Mouse (Mus musculus) lung, postnatal 36 days (tissue): ENCODE measurements around the gene C1qtnf6.

Source experiments
- DNase-seq: peaks from one replicate; pipeline ENCODE4 v3.0.0; 2022; ENCODE audit warnings: mixed read lengths

The C1qtnf6 gene

DNA sequence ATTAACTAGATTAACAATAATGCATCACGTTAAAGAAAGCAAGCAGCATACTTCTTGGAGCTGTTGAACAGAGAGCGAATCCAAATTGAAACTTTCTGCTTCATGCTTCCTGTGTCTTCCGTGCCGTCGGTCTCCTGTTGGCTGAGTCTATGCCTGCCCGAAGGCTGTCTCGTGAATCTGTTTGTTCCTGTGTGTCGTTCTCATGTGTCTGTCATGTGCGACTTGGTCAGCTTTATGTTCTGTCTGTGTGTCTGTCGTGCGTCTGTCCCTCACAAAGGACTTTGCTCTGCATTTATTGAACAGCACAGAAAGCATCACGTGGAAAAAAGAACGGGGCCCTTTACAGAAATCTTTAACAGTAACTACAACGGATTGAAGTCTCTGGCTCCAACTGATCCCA, 18.2 kb downstream of the C1qtnf6 start:
- no peak for DNase-seq

DNA sequence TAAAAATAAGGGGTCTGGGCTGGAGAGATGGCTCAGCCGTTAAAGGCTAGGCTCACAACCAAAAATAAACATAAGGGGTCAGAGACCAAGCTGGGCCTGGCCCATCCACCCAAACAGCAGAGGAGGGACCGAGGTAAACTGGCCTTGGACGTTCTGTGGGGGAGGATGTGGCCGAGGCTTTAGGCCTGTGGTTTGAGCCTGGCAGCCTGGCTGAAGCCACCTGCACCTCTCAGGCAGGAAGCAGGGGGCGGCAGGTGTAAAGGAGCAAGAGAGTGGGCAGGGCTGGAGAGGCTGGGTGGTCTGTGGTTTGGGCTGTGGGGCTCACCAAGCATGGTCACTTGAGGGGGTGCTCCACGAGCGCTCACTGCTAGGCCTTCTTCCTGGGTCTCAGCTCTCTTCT, 19.3 kb downstream of the C1qtnf6 start:
- DNase-seq = no peak

GRCm38 (mm10) chr15:78510736-78511135, 20.5 kb downstream of the C1qtnf6 start:
- no peak for DNase-seq

DNA sequence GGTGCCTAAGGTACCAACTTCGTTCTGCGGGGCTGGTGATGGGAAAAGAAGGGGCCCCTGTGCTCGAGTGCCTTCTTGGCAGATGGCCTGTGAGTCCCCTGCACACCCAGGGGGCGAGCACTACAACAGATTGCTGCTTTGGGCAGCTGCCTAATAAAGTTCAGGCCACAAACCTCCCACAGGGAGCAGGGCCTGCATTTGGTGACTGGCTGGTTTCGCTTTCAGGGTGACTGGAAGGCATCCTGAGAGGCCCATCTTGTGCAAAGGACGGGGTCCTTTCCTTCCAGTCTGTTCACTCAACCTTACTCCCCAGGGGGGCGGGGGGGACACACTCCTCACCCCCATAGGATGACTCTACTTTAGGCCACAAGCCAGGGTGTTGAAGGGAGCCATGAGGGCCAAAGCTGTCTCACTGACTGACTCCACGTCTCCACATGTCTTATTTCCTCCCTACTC, 21.1 kb downstream of the C1qtnf6 start:
- no peak for DNase-seq

DNA sequence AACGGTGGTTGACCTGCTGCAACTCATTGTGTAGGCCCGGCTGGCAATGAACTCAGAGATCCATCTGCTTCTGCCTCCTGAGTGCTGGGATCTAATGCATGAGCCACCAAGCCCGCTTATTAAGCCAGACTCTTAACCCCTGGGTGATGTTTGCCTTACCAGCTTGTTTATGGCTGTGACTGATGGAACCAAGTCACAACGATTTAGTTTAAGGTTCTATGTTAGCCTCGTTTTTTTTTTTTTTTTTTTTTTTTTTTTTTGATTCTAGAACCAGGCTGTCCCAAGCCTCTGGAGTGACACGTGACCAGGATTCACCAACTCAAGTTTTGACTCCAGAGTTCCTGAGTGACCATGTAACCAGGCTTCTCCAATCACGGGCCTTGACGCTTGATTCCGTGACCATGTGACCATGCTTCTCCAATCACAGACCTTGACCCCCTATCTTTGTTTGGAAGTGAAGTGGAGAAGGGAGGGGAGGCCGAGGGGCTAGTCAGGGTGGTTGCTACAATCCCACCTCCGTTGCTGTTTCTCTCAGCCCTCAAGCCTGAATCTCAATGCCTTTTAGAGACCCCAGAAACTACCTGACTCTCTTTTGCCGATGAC, 21.8 kb downstream of the C1qtnf6 start:
- no peak for DNase-seq

DNA sequence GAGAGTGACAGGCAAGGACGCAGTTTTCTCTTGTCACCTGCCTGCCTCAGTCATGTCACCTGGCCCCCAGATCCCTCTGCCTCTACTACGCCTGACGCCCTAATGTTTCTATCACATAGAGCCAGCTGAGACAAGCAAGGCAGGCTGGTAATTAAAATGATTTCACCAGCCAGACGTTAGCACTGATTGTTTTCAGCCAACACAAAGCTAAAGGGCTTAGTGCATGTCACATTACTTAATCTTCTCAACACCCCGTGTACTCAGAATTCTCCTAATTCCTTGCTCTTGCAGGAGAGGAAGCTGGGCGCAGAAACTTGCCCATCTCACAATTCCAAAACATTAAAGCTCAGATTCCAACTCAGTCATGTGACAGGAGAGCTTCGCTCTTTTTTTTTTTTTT, 22.8 kb downstream of the C1qtnf6 start:
- no peak for DNase-seq

DNA sequence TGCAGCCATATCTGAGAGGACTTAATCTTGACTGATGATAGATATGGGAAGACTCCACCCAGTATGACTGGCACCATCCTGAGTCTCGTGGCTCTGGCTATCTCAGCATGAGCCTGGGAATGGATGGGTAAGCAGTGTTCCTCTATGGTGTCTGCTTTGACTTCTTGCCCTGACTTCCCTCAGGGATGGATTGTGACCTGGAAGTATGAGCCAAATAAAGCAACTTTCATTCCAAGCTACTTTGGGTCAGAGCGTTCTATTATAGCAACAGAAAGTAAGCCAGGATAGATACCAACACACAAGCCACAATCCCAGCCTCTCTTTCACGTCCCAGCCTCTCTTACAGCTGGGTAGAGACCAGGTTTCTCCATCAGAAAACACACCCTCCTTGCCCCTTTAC, 25.7 kb downstream of the C1qtnf6 start:
- no peak for DNase-seq

DNA sequence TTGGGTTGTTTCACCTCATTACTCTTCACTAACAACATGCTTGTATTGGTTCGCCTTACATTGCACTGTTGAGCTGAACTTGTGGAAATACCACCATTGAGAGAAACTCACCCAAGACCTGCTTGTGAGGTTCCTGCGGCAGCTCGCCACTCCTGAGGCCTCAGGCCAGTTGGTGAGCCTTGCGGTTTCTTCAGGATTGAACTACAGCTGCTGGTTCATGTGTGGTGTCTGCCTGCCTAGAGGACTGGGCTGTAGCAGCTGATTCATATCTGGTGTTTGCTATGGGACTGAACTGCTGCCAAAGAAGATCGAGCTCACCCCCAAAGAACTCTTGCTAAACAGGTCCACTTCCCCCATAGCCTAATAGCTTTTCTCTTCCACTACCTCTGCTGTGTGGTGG, 26.4 kb downstream of the C1qtnf6 start:
- DNase-seq = no peak

DNA sequence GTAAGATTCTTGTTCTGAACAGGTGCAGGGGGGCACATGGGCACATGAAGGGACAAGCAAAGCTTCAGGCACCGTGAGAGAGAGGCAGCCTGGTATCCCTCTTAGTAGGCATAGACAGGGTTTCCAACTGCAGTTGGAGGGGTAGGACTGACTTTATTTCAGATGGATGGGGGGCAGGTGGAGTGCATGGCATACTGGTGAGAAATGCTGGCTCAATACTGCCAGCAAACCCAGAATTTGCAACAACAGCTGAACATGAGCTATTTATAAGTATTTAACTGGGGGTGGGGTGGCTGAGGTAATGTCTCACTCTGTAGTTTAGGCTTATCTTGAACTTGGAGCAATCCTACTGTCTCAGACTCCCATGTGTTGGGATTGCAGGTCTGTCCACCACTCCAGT, 27.2 kb downstream of the C1qtnf6 start:
- no peak for DNase-seq

DNA sequence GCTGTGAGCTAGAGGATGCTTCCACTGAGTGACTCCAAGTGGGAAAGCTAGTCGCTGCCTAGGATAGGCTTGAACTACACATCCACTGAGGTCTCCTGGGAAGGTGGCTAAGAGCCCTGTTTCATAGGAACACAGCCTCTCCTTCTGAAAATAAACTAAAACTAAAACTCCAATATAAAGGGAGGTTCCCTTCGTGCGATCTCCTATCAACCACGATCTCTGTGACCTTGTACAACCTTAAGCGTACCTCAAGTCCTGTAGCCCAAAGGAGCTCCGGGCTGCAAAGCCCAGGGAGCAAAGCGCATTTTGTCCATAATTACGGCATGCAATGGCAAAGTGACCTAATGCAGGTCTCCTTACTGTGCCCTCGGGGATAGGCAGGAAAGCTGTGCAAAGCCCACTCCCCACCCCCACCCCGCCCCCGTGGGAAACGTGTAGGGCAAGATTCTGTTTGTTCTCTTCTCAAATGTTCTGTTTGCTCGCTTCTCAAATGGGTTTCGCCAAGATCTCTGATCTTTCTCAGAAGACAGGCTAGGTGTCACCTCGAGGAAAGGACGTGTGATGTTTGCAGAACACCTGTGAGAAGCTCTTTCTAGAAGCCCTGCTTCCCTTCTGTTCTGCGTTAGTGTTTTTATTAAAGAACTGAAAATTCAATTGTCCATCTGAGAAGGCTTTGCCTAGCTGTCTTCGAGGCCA, 28.6 kb downstream of the C1qtnf6 start:
- DNase-seq = no peak

- no peak for DNase-seq
Observed at GRCm38 (mm10) chr15:78494968-78495406, 36.2 kb downstream of the C1qtnf6 start, which contains the start of gene Il2rb. Gene Il2rb (minus strand): TSS chr15:78495271.

GRCm38 (mm10) chr15:78493401-78494010, 37.7 kb downstream of the C1qtnf6 start:
- DNase-seq = no peak

DNA sequence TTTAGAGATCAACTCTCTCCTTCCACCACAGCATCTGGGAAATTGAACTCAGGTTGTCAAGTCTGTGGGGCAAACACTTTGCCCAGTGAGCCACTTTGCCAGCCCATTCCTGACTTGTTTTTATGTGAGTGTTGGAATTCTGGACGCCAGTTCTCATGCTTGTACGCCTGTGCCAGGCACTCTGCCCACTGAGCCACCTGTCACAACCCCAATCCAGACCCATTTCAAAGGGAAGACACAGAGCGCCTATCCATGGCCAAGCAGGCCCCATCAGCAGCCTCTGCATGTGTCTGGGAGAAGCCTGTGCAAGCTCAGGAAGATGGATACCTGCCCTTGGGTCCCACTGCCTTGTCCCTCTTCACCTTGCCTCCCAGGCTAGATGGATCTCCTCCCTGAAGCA, 39.9 kb downstream of the C1qtnf6 start:
- no peak for DNase-seq

DNA sequence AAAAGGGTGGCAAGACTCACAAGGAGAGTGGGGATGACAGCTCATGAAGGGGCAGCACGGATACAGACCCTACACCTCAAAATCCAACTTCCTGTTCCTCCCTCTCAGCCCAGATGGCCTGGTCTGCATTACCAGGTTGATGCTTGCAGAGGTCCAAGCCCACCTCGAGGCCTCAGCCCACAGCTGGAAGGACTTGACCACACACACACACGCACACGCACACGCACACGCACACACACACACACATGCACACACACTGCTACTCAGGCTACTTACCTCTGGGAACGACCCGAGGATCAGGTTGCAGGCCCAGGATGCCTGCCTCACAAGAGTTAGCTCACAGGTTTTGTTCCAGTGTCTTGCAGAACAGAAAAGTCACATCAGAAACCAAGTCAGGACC, 41.3 kb downstream of the C1qtnf6 start:
- DNase-seq = no peak

DNA sequence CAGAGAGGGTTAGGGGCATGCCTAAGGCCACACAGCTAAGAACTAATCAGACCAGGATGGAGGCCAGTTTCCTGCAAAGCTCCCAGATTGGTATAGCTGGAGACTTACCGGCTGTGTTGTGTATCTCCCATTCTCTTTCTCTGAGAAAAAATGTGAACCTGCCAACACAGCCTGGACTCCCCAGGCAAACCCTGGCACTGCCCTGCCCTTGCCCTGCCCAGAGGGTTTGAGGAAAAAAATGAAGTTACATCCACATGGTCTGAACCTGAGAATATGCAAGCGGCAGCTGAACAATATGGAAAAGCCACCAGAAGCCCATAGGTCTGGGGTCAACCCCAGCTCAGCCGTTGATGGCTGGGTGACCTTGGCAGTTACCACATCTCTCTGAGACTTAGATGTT, 42.0 kb downstream of the C1qtnf6 start:
- no peak for DNase-seq

- no peak for DNase-seq
Observed at GRCm38 (mm10) chr15:78487066-78487465, 44.1 kb downstream of the C1qtnf6 start.

- no peak for DNase-seq
Observed at GRCm38 (mm10) chr15:78486564-78486963, 44.7 kb downstream of the C1qtnf6 start.

DNA sequence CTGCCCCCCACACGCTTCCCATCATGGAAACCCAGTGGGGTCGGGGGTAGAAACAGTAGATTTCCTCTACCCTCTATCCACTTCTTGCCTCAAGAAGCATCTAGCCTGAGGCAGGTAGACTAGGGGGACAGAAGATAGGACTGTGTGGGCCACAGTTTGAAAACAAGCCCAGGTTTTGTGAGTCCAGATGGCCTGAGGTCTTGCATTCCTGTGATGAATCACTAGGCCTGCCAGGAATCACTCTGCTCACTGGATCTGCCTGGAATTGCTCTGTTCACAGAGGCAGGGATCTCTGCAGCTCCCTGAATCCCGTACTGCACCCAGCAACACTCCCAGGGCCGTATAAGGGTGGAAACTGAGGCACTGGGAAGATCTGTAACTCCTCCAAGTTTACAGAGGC, 47.9 kb downstream of the C1qtnf6 start:
- no peak for DNase-seq

GRCm38 (mm10) chr15:78482518-78482917, 48.7 kb downstream of the C1qtnf6 start:
- DNase-seq = no peak

- DNase-seq = no peak
Observed at GRCm38 (mm10) chr15:78481448-78482000, 49.7 kb downstream of the C1qtnf6 start.

GRCm38 (mm10) chr15:78480991-78481390, 50.2 kb downstream of the C1qtnf6 start:
- no peak for DNase-seq

GRCm38 (mm10) chr15:78480111-78480510, 51.1 kb downstream of the C1qtnf6 start:
- DNase-seq = no peak

GRCm38 (mm10) chr15:78479470-78479869, 51.7 kb downstream of the C1qtnf6 start:
- DNase-seq = no peak

- DNase-seq = no peak
Observed at GRCm38 (mm10) chr15:78478073-78478472, 53.1 kb downstream of the C1qtnf6 start.
